Mouse (Mus musculus) heart, embryonic 10.5 days (tissue): ENCODE results near the gene Dnmt3a. TPM values are rescaled to one million over a fixed set of nuclear protein-coding genes. Genes with fewer than 3 reads are reported as not detected.
"Not testable (repeated sequence)": the region's sequence is repeated elsewhere in the genome, so short reads cannot be mapped to it uniquely, and the experiment has no call there.

Experiments
- DNase-seq: peaks from one replicate; pipeline ENCODE4 v3.0.0-alpha.2; 2017; ENCODE audit warnings: low spot score
- H3K27ac ChIP-seq: fragments of 300-500 bp; sonication (generic); 2 replicates; pipeline ENCODE4 v1.5.1; 2016; ENCODE audit warnings: mild to moderate bottlenecking
- H3K27me3 ChIP-seq: fragments of 300-500 bp; sonication (generic); 2 replicates; pipeline ENCODE4 v1.6.1; 2016; ENCODE audit warnings: mild to moderate bottlenecking; ENCODE audit not compliant: poor library complexity, insufficient read depth, severe bottlenecking
- H3K36me3 ChIP-seq: fragments of 300-500 bp; sonication (generic); 2 replicates; pipeline ENCODE4 v1.6.1; 2016; ENCODE audit warnings: mild to moderate bottlenecking, moderate library complexity
- H3K4me1 ChIP-seq: fragments of 300-500 bp; sonication (generic); 2 replicates; pipeline ENCODE4 v1.6.1; 2016; ENCODE audit warnings: mild to moderate bottlenecking
- H3K4me3 ChIP-seq: fragments of 300-500 bp; sonication (generic); 2 replicates; pipeline ENCODE4 v1.5.1; 2016; ENCODE audit warnings: mild to moderate bottlenecking, moderate library complexity
- H3K9me3 ChIP-seq: fragments of 300-500 bp; sonication (generic); 2 replicates; pipeline ENCODE4 v1.6.1; 2016; ENCODE audit warnings: mild to moderate bottlenecking, moderate library complexity
- WGBS: fragments of 180-500 bp; shearing (Covaris S2); methylation state at CpG from one replicate; pipeline ENCODE4 v1.1.7; 2016; 5-methylcytosine and 5-hydroxymethylcytosine counted together
- polyA plus RNA-seq: library from polyadenylated mRNA; unstranded; fragments of >200 nt; fragmentation: Nextera tagmentation; extraction: Ambion mirVana; gene quantifications from 2 replicates; pipeline ENCODE4 v1.2.1, GENCODE M21; 2016

Dnmt3a gene
- polyA plus RNA-seq, 1 experiment from 2014 or later, result 154 TPM

- no peak for DNase-seq
- Histone ChIP-seq H3K36me3 (peaks cover 85% of the 10 kb centered on the region), H3K9me3 (no peaks in the 10 kb centered on the region), H3K27me3 (no peaks in the 10 kb centered on the region), H3K4me1 (peaks cover 6% of the 10 kb centered on the region; the same call in 1 of the 2 replicates), H3K27ac (no peak overlapping the region), H3K4me3 (no peak overlapping the region)
These were observed 100.5 kb downstream of the Dnmt3a start for GRCm38 (mm10) chr12:3906308-3906707.

- H3K36me3 ChIP-seq, result peaks cover 82% of the 10 kb centered on the region
- H3K9me3 ChIP-seq, result no peaks in the 10 kb centered on the region
- WGBS, result 82% methylated on average over 4 of the region's 4 CpGs
These were observed 101.2 kb downstream of the Dnmt3a start for GRCm38 (mm10) chr12:3907008-3907407.

GRCm38 (mm10) chr12:3907418-3907817 lies 101.6 kb downstream of the Dnmt3a start:
- no peaks in the 10 kb centered on the region for H3K9me3 ChIP-seq
- no peak overlapping the region for H3K27ac ChIP-seq
- H3K27me3 ChIP-seq, result no peaks in the 10 kb centered on the region
- peaks cover 6% of the 10 kb centered on the region; the same call in 1 of the 2 replicates for H3K4me1 ChIP-seq
- 81% methylated on average over 13 of the region's 13 CpGs for WGBS
- peaks cover 80% of the 10 kb centered on the region for H3K36me3 ChIP-seq
- DNase-seq, result no peak
- no peak overlapping the region for H3K4me3 ChIP-seq

More at GRCm38 (mm10) chr12:3907008-3907407, 101.2 kb downstream of the Dnmt3a start:
- H3K27me3 ChIP-seq, result no peaks in the 10 kb centered on the region
- peaks cover 6% of the 10 kb centered on the region; the same call in 1 of the 2 replicates for H3K4me1 ChIP-seq
- H3K4me3 ChIP-seq, result no peak overlapping the region
- no peak overlapping the region for H3K27ac ChIP-seq
- no peak for DNase-seq

GRCm38 (mm10) chr12:3910466-3911093 lies 104.8 kb downstream of the Dnmt3a start:
- Histone ChIP-seq H3K27ac (no peak overlapping the region; the same call in 1 of the 2 replicates), H3K4me3 (no peak overlapping the region), H3K4me1 (peaks cover 6% of the 10 kb centered on the region; the same call in 1 of the 2 replicates), H3K9me3 (no peaks in the 10 kb centered on the region), H3K27me3 (no peaks in the 10 kb centered on the region), H3K36me3 (peaks cover 54% of the 10 kb centered on the region)
- WGBS, result 51% methylated on average over 10 of the region's 10 CpGs
- DNase-seq, result no peak

- H3K36me3 ChIP-seq, result peaks cover 41% of the 10 kb centered on the region
- WGBS, result 89% methylated on average over 7 of the region's 7 CpGs
These were observed 106.1 kb downstream of the Dnmt3a start for GRCm38 (mm10) chr12:3911831-3912348.

GRCm38 (mm10) chr12:3915852-3916251 lies 110.0 kb downstream of the Dnmt3a start:
- H3K4me1 ChIP-seq, result peaks cover 9% of the 10 kb centered on the region
- H3K4me3 ChIP-seq, result no peak overlapping the region
- DNase-seq, result no peak
- 0 out of 2 replicates have a peak, but pooled peaks cover 6% of the 10 kb centered on the region for H3K36me3 ChIP-seq
- H3K27ac ChIP-seq, result no peak overlapping the region
- no peaks in the 10 kb centered on the region for H3K27me3 ChIP-seq
- 81% methylated on average over 3 of the region's 3 CpGs for whole genome bisulfite sequencing
- no peaks in the 10 kb centered on the region for H3K9me3 ChIP-seq

More at GRCm38 (mm10) chr12:3911831-3912348, 106.1 kb downstream of the Dnmt3a start:
- H3K27me3 ChIP-seq, result no peaks in the 10 kb centered on the region
- no peak overlapping the region for H3K4me3 ChIP-seq
- H3K9me3 ChIP-seq, result no peaks in the 10 kb centered on the region
- peaks cover 6% of the 10 kb centered on the region; the same call in 1 of the 2 replicates for H3K4me1 ChIP-seq
- DNase-seq, result no peak
- no peak overlapping the region for H3K27ac ChIP-seq

- WGBS, result 18% methylated on average over 14 of the region's 14 CpGs
- H3K4me1 ChIP-seq, result peaks cover 11% of the 10 kb centered on the region
- DNase-seq, result peak; percentile 80
- H3K9me3 ChIP-seq, result no peaks in the 10 kb centered on the region
- H3K27ac ChIP-seq, result no peak overlapping the region
- H3K4me3 ChIP-seq, result peak overlapping the region; percentile 30; the same call in 1 of the 2 replicates
- H3K27me3 ChIP-seq, result no peaks in the 10 kb centered on the region
- H3K36me3 ChIP-seq, result no peaks in the 10 kb centered on the region
These were observed 112.0 kb downstream of the Dnmt3a start for GRCm38 (mm10) chr12:3917668-3918341.

- H3K9me3 ChIP-seq, result no peaks in the 10 kb centered on the region
- peaks cover 11% of the 10 kb centered on the region for H3K4me1 ChIP-seq
- WGBS, result 58% methylated on average over 3 of the region's 3 CpGs
- H3K36me3 ChIP-seq, result no peaks in the 10 kb centered on the region
- DNase-seq, result no peak
- H3K27me3 ChIP-seq, result no peaks in the 10 kb centered on the region
- no peak overlapping the region for H3K4me3 ChIP-seq
- no peak overlapping the region for H3K27ac ChIP-seq
These were observed 112.8 kb downstream of the Dnmt3a start for GRCm38 (mm10) chr12:3918577-3918976.

- Histone ChIP-seq H3K27me3 (no peaks in the 10 kb centered on the region), H3K27ac (no peak overlapping the region), H3K4me1 (peaks cover 11% of the 10 kb centered on the region), H3K36me3 (no peaks in the 10 kb centered on the region), H3K9me3 (no peaks in the 10 kb centered on the region), H3K4me3 (no peak overlapping the region)
- 80% methylated on average over 3 of the region's 3 CpGs for WGBS
- no peak for DNase-seq
These were observed 113.6 kb downstream of the Dnmt3a start for GRCm38 (mm10) chr12:3919423-3919822.

GRCm38 (mm10) chr12:3926127-3926526 lies 120.3 kb downstream of the Dnmt3a start:
- Histone ChIP-seq H3K4me3 (no peak overlapping the region), H3K27ac (no peak overlapping the region), H3K36me3 (no peaks in the 10 kb centered on the region), H3K27me3 (no peaks in the 10 kb centered on the region), H3K9me3 (no peaks in the 10 kb centered on the region), H3K4me1 (0 out of 2 replicates have a peak, but pooled peaks cover 8% of the 10 kb centered on the region)
- no peak for DNase-seq
- 0% methylated on average over 1 of the region's 1 CpGs for WGBS

GRCm38 (mm10) chr12:3928841-3929240 lies 123.0 kb downstream of the Dnmt3a start:
- WGBS, result 52% methylated on average over 3 of the region's 3 CpGs
- H3K4me1 ChIP-seq, result 0 out of 2 replicates have a peak, but pooled peaks cover 5% of the 10 kb centered on the region
- H3K36me3 ChIP-seq, result no peaks in the 10 kb centered on the region
- DNase-seq, result no peak
- H3K27ac ChIP-seq, result no peak overlapping the region
- H3K9me3 ChIP-seq, result no peaks in the 10 kb centered on the region
- no peaks in the 10 kb centered on the region for H3K27me3 ChIP-seq
- no peak overlapping the region for H3K4me3 ChIP-seq

- not testable (repeated sequence) for DNase-seq, H3K27me3 ChIP-seq, H3K27ac ChIP-seq, H3K36me3 ChIP-seq, H3K4me3 ChIP-seq, H3K4me1 ChIP-seq, H3K9me3 ChIP-seq
- WGBS, result 86% methylated on average over 40 of the region's 47 CpGs
These were observed 124.5 kb downstream of the Dnmt3a start for GRCm38 (mm10) chr12:3930090-3930865.
